Mouse (Mus musculus) naive thymus-derived CD4-positive, alpha-beta T cell, adult 5 months (primary cell): Measurements from ENCODE around the gene Eci1. TPM values are rescaled to one million over a fixed set of nuclear protein-coding genes. Genes with fewer than 3 reads are reported as not detected.

Source experiments
- polyA plus RNA-seq: library from polyadenylated mRNA; unstranded; fragments of 100-300 nt; shearing (Covaris generic); gene quantifications from one replicate; pipeline ENCODE4 v1.2.1, GENCODE M21; 2017

The Eci1 gene
- polyA plus RNA-seq = 34.1 TPM

GRCm38 (mm10) chr17:24426471-24427169 lies at the start of gene Eci1:
TSS of gene Eci1 (plus strand) at chr17:24426641.

GRCm38 (mm10) chr17:24414230-24414976 lies 12.0 kb upstream of the Eci1 start, which contains the start of gene Rnps1:
TSS of gene Rnps1 (plus strand) at chr17:24414565.

GRCm38 (mm10) chr17:24442632-24443155 lies 16.3 kb downstream of the Eci1 start, which contains the start of gene Dnase1l2:
TSS of gene Dnase1l2 (minus strand) at chr17:24443105.

GRCm38 (mm10) chr17:24469910-24470602 lies 43.6 kb downstream of the Eci1 start, which contains the start of the genes E4f1 and Pgp:
TSS of gene E4f1 (minus strand) at chr17:24470313.
TSS of gene Pgp (plus strand) at chr17:24470392.

GRCm38 (mm10) chr17:24473612-24474275 lies 47.3 kb downstream of the Eci1 start, which contains the start of gene Bricd5:
TSS of gene Bricd5 (plus strand) at chr17:24473884.

GRCm38 (mm10) chr17:24478663-24479380 lies 52.4 kb downstream of the Eci1 start, which contains the start of gene Mlst8:
TSS of gene Mlst8 (minus strand) at chr17:24479078.

GRCm38 (mm10) chr17:24488186-24488661 lies 61.8 kb downstream of the Eci1 start, which contains the start of gene Caskin1:
TSS of gene Caskin1 (plus strand) at chr17:24488601.

Other genes starting within 250 kb of the Eci1 start
- 0.53 TPM for gene Tbc1d24, start 221.1 kb upstream of the Eci1 start, polyA plus RNA-seq
- gene Ntn3, start 217.1 kb upstream of the Eci1 start, polyA plus RNA-seq = 0.14 TPM
- gene Tedc2, start 205.8 kb upstream of the Eci1 start, polyA plus RNA-seq = 1.1 TPM
- 1.9 TPM for gene Ccnf, start 175.2 kb upstream of the Eci1 start, polyA plus RNA-seq
- gene Abca17, start 75.6 kb upstream of the Eci1 start, polyA plus RNA-seq = 0.15 TPM
- 32.3 TPM for gene Abca3, start 74.7 kb upstream of the Eci1 start, polyA plus RNA-seq
- 284 TPM for gene Rnps1, start 12.1 kb upstream of the Eci1 start, polyA plus RNA-seq
- 2.0 TPM for gene Dnase1l2, start 16.5 kb downstream of the Eci1 start, polyA plus RNA-seq
- 144 TPM for gene E4f1, start 43.7 kb downstream of the Eci1 start, polyA plus RNA-seq
- gene Pgp, start 43.8 kb downstream of the Eci1 start, polyA plus RNA-seq = 18.9 TPM
- gene Bricd5, start 47.2 kb downstream of the Eci1 start, polyA plus RNA-seq = not detected
- gene Mlst8, start 52.4 kb downstream of the Eci1 start, polyA plus RNA-seq = 24.2 TPM
- 0.16 TPM for gene Caskin1, start 62.0 kb downstream of the Eci1 start, polyA plus RNA-seq
- gene Traf7, start 101.3 kb downstream of the Eci1 start, polyA plus RNA-seq = 68.1 TPM
- gene Rab26, start 107.6 kb downstream of the Eci1 start, polyA plus RNA-seq = 1.1 TPM
- gene Pkd1, start 123.2 kb downstream of the Eci1 start, polyA plus RNA-seq = 58.8 TPM
- 44.1 TPM for gene Tsc2, start 206.0 kb downstream of the Eci1 start, polyA plus RNA-seq
- gene Nthl1, start 206.0 kb downstream of the Eci1 start, polyA plus RNA-seq = 3.7 TPM
- 0.20 TPM for gene Slc9a3r2, start 223.7 kb downstream of the Eci1 start, polyA plus RNA-seq
- gene Npw, start 231.8 kb downstream of the Eci1 start, polyA plus RNA-seq = not detected
- 23.2 TPM for gene Zfp598, start 243.0 kb downstream of the Eci1 start, polyA plus RNA-seq